Mouse (Mus musculus) thymus, adult 2 months (tissue): Measurements from ENCODE around the gene Gjc2. TPM values are rescaled to one million over a fixed set of nuclear protein-coding genes. Genes with fewer than 3 reads are reported as not detected.

Source experiments
- DNase-seq: peaks from one replicate; pipeline ENCODE4 v3.0.0; 2021
- H3K27ac ChIP-seq: fragments of 200-500 bp; 2 replicates; pipeline ENCODE4 v1.5.1; 2012; ENCODE audit warnings: low read length, control low read depth; ENCODE audit not compliant: control insufficient read depth, insufficient read depth
- H3K27me3 ChIP-seq: fragments of 200-500 bp; 2 replicates; pipeline ENCODE4 v1.6.1; 2012; ENCODE audit warnings: mild to moderate bottlenecking, low read length, moderate library complexity, mixed read lengths; ENCODE audit not compliant: control insufficient read depth, insufficient read depth
- H3K36me3 ChIP-seq: fragments of 200-500 bp; 2 replicates; pipeline ENCODE4 v1.6.1; 2012; ENCODE audit warnings: mild to moderate bottlenecking, low read length, moderate library complexity; ENCODE audit not compliant: control insufficient read depth, insufficient read depth
- H3K4me1 ChIP-seq: fragments of 200-500 bp; replicated peaks from 2 replicates; pipeline ENCODE4 v1.6.1; 2012; ENCODE audit warnings: low read length; ENCODE audit not compliant: control insufficient read depth, insufficient read depth
- H3K4me3 ChIP-seq: fragments of 200-500 bp; 2 replicates; pipeline ENCODE4 v1.5.1; 2012; ENCODE audit warnings: mild to moderate bottlenecking, low read length, control low read depth, moderate library complexity; ENCODE audit not compliant: control insufficient read depth, insufficient read depth
- CTCF ChIP-seq: fragments of 200-500 bp; IDR thresholded peaks from 2 replicates; pipeline ENCODE4 v1.5.1; 2012; ENCODE audit warnings: mild to moderate bottlenecking, control low read depth, low read length, moderate library complexity, borderline replicate concordance; ENCODE audit not compliant: control insufficient read depth, poor library complexity, insufficient read depth; ENCODE audit errors: extremely low read depth
- POLR2A ChIP-seq: fragments of 200-500 bp; IDR thresholded peaks from 2 replicates; pipeline ENCODE4 v1.6.1; 2012; ENCODE audit warnings: mild to moderate bottlenecking, low read length, control low read depth, moderate library complexity; ENCODE audit not compliant: control insufficient read depth, poor library complexity, insufficient read depth; ENCODE audit errors: extremely low read depth
- WGBS: fragments of 180-500 bp; shearing (Covaris S2); methylation state at CpG from one replicate; pipeline ENCODE4 v1.1.7; 2018; 5-methylcytosine and 5-hydroxymethylcytosine counted together
- polyA plus RNA-seq: library from polyadenylated mRNA; depleted of rRNA; stranded (reverse); fragments of >200 nt; gene quantifications from 2 replicates; pipeline ENCODE4 v1.2.3, GENCODE M21; 2012; rRNA removed

Gjc2 gene
- polyA plus RNA-seq = 0.23 and 0.66 TPM in 2 replicates

- Histone ChIP-seq H3K4me3 (no peak within 1 kb of the TSS), H3K4me1 (no peaks in the 10 kb centered on the region), H3K27me3 (no peaks in the 10 kb centered on the region), H3K27ac (no peak within 1 kb of the TSS), H3K36me3 (no peaks in the 10 kb centered on the region)
- WGBS = 85% methylated on average over 3 of the region's 3 CpGs
- TF ChIP-seq CTCF (no peak), POLR2A (no peak)
- no peak for DNase-seq
Observed at GRCm38 (mm10) chr11:59182864-59183331, at the start of gene Gjc2. TSS of gene Gjc2 (minus strand) at chr11:59183213.

GRCm38 (mm10) chr11:59232797-59233196 lies 49.8 kb upstream of the Gjc2 start:
- Histone ChIP-seq H3K4me1 (peaks cover 10% of the 10 kb centered on the region), H3K27ac (no peak overlapping the region), H3K27me3 (no peaks in the 10 kb centered on the region), H3K36me3 (no peaks in the 10 kb centered on the region), H3K4me3 (no peak overlapping the region)
- 80% methylated on average over 2 of the region's 2 CpGs for WGBS
- no peak for DNase-seq
- no peak for TF ChIP-seq POLR2A
- TF ChIP-seq CTCF = no peak

- TF ChIP-seq CTCF = peak; percentile 71; the same call in 1 of the 2 replicates
- no peak for TF ChIP-seq POLR2A
- peak; percentile 66 for DNase-seq
- Histone ChIP-seq H3K4me1 (peaks cover 17% of the 10 kb centered on the region), H3K27ac (no peak overlapping the region), H3K27me3 (no peaks in the 10 kb centered on the region), H3K4me3 (no peak overlapping the region), H3K36me3 (no peaks in the 10 kb centered on the region)
- WGBS = 18% methylated on average over 7 of the region's 7 CpGs
Observed at GRCm38 (mm10) chr11:59230144-59230760, 47.2 kb upstream of the Gjc2 start.

- no peak for TF ChIP-seq CTCF
- peak; percentile 95 for TF ChIP-seq POLR2A
- H3K4me1 ChIP-seq = peaks cover 22% of the 10 kb centered on the region
- no peaks in the 10 kb centered on the region for H3K27me3 ChIP-seq
- no peaks in the 10 kb centered on the region for H3K36me3 ChIP-seq
- peak within 1 kb of the TSS; percentile 11; the same call in 1 of the 2 replicates for H3K27ac ChIP-seq
- peak within 1 kb of the TSS; percentile 78 for H3K4me3 ChIP-seq
- DNase-seq = peak; percentile 97
- WGBS = 6% methylated on average over 57 of the region's 59 CpGs
Observed at GRCm38 (mm10) chr11:59228122-59228953, 45.3 kb upstream of the Gjc2 start, which contains the start of gene Arf1. TSS of gene Arf1 (minus strand) at chr11:59228270.

- Histone ChIP-seq H3K27ac (0 out of 2 replicates have a peak overlapping the region, but pooled peaks have one; percentile 8), H3K36me3 (no peaks in the 10 kb centered on the region), H3K4me1 (peaks cover 22% of the 10 kb centered on the region), H3K27me3 (no peaks in the 10 kb centered on the region), H3K4me3 (peak overlapping the region; percentile 78)
- no peak for DNase-seq
- TF ChIP-seq CTCF = 0 out of 2 replicates have a peak, but pooled peaks have one; percentile 35
- TF ChIP-seq POLR2A = no peak
- WGBS = under 1% methylated on average over 51 of the region's 51 CpGs
Observed at GRCm38 (mm10) chr11:59227604-59228121, 44.6 kb upstream of the Gjc2 start.

GRCm38 (mm10) chr11:59226787-59227603 lies 44.0 kb upstream of the Gjc2 start:
- H3K4me3 ChIP-seq = peak overlapping the region; percentile 78
- H3K27ac ChIP-seq = no peak overlapping the region
- no peak for DNase-seq
- no peaks in the 10 kb centered on the region for H3K27me3 ChIP-seq
- H3K4me1 ChIP-seq = peaks cover 24% of the 10 kb centered on the region
- 2% methylated on average over 21 of the region's 21 CpGs for WGBS
- TF ChIP-seq CTCF (no peak), POLR2A (no peak)
- no peaks in the 10 kb centered on the region for H3K36me3 ChIP-seq
